Mouse (Mus musculus) mouse trophoblast stem cell (cell line): Measurements from ENCODE around the gene Rlim.

ENCODE experiments used
- in situ Hi-C, 2 experiments: fragments of 300-500 bp; cut with MseI, MboI; formaldehyde crosslinking; loops; 2 replicates in 1 of 2; 3 replicates in 1 of 2; pipeline ENCODE4 v1.15.1; 2025

The Rlim gene

GRCm38 (mm10) chrX:103981169-103981689 lies at the start of gene Rlim:
Rlim (minus strand) TSS chrX:103981284.
- in situ Hi-C loops = loop anchor here in 1 of 2 experiments (25.0 kb wide), 1 partner anchor 494 kb away; no protein-coding TSS in a partner anchor

- in situ Hi-C loops = no loop called here
These were observed 36.1 kb upstream of the Rlim start for GRCm38 (mm10) chrX:104017196-104017595.

- in situ Hi-C loops = no loop called here
These were observed 34.0 kb upstream of the Rlim start for GRCm38 (mm10) chrX:104015048-104015447.

GRCm38 (mm10) chrX:104013318-104013811 lies 32.3 kb upstream of the Rlim start:
- in situ Hi-C loops = no loop called here

- in situ Hi-C loops = loop anchor here in 1 of 2 experiments (25.0 kb wide), 1 partner anchor 507 kb away; no protein-coding TSS in a partner anchor
These were observed 13.7 kb upstream of the Rlim start for GRCm38 (mm10) chrX:103994741-103995140.

- in situ Hi-C loops = loop anchor here in 1 of 2 experiments (25.0 kb wide), 1 partner anchor 507 kb away; no protein-coding TSS in a partner anchor
These were observed 12.8 kb upstream of the Rlim start for GRCm38 (mm10) chrX:103993864-103994263.

DNA sequence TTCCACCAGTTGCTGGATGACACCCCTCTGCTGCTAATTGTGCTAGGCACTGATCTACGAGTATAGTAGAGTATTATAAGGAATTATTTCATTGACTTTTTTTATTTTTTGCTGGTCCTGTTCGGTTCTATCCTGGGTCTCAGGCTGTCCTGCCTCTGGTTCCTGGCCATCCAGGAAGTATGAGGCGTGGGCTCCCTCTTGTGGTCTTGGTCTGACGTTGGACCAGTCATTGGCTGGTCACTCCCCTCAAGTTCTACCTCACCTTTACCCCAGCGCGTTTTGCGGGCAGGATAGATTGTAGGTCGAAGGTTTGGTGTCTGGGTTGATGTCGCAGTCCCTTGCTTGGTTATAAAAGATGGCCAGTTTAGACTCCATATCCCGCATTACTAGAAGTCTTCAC lies 10.6 kb upstream of the Rlim start:
- in situ Hi-C loops = loop anchor here in 1 of 2 experiments (25.0 kb wide), 1 partner anchor 504 kb away; no protein-coding TSS in a partner anchor

DNA sequence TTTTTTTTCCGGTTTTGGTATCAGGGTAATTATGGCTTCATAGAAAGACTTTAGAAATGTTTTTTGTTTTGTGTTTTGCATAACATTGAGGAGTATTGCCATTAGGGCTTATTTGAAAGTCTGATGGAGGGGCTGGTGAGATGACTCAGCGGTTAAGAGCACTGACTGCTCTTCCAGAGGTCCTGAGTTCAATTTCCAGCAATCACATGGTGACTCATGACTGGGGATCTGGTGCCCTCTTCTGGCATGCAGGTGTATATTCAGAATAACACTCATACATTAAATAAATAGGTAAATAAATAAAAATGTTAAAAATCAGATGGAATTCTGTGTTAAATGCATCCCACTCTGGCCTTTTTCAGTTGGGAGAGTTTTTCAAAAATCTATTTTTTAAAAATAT lies 9.3 kb upstream of the Rlim start:
- in situ Hi-C loops = loop anchor here in 1 of 2 experiments (25.0 kb wide), 1 partner anchor 503 kb away; no protein-coding TSS in a partner anchor

DNA sequence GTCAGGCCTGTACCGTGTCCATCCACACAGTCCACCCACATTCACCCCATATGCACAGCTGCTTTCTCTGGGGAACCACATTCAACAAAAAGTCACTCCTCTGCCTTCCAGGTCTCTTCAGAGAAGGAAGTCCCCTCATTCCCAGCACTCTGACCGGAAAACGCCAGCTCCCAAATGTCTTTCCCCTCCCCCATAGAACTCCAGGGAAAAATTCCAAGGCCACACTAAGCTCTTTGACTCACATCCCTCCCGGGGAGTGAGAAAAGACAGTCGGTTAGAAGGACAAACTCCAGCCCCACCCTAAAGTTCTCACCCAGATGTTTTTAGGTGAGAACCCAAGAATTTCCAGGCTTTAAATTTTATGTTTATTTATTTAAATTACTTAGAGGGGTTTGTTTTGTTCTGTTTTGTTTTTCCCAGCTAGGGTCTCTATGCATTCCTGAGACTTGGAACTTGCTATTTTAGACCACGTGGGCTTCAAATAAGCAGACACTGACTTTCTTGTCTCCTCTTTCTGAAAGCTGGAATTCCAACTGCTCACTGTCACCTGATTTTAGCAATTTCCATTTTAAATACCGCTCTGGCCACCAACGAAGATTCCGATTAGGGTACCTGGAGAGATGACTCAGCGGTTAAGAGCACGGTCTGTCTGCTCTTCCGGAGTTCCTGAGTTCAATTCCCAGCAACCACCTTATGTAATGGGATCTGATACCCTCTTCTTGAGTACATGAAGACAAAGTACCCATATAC lies 6.3 kb upstream of the Rlim start:
- in situ Hi-C loops = loop anchor here in 1 of 2 experiments (25.0 kb wide), 1 partner anchor 500 kb away; no protein-coding TSS in a partner anchor

- in situ Hi-C loops = loop anchor here in 1 of 2 experiments (25.0 kb wide), 1 partner anchor 499 kb away; no protein-coding TSS in a partner anchor
These were observed 5.1 kb upstream of the Rlim start for GRCm38 (mm10) chrX:103986159-103986558.

DNA sequence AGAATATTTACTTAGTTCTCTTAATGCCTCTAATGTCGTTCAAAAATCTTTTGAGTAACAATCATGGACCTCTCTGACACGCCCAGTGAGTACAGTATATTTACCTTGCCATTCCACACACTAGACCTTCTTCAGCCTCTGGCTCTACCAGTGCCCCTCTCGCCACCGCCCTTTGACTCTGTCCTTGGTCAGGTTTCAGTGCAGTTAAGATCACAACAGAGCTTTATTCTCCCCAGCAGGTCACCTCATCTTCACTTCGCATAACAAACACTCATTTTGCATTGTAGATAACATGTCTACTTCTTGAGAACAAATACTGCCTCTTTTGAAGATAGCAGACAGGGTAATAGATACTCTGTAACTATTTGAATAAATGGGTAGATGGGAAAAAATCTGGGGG lies 3.9 kb upstream of the Rlim start:
- in situ Hi-C loops = loop anchor here in 1 of 2 experiments (25.0 kb wide), 1 partner anchor 498 kb away; no protein-coding TSS in a partner anchor

DNA sequence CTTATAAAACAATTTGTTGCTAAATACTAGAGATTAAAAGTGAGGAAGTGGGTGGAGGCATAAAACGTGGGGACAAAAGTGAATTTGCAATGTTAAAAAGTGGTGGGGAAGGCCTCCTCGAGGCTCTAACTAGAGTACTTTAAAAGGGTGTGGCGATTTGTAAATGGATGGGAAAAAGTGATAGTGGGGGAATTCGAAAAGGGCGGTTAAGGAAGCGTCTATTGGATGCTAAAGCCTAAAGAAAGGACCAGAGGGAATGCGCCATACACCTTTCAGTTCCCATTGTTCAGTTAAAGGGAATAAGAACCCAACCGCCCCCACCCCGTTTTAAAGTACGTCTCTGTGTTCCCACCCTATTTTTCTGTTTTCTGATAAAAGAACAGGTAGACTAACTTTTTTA lies 722 bp upstream of the Rlim start:
- in situ Hi-C loops = loop anchor here in 1 of 2 experiments (25.0 kb wide), 1 partner anchor 495 kb away; no protein-coding TSS in a partner anchor

DNA sequence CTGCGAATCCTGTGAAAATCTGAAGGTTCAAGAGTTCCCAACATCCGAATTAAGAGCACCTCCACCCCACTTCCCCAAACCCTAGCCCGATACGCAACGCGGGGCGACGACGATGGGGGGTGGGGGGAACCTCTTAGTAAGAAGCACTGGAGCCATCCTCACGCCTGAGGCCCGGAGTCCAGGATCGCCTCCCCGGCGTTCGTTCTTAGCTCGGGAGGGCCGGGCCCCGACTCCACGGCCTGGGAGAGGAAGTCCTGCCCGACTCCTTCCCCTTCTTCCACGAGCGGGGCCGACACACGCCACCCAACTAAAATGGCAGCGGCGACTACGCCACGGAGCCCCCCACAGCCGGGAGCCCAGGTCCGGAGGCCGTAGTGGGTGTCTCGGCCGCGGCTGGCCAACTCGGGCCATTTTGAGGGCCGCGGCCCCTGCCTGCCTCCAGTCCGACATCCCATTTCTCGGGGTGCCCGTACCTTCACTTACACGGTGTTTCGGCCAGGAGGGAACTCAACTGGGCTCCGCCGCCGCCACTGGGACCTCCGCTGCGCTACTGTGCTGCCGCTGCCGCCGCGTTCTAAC lies 405 bp downstream of the Rlim start:
- in situ Hi-C loops = loop anchor here in 1 of 2 experiments (25.0 kb wide), 1 partner anchor 493 kb away; no protein-coding TSS in a partner anchor

DNA sequence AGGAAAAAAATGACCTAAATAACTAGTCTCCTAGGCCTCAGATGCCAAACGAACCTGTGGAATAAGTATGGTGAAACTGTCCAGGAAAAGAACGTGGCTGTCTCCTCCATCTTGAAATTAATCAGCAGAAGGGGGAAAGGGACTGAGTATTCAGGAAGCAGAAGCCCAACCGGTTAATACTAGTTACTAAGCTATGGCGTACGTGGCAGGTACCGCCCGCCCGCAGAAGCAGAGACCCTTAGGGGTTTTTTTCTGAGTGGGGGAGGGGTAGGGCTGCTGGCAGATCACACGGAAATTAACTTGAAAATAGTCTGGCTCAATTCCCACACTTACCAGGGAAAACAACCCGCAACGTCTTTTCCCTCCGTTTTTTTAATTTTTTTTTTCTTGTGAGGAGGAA lies 1.0 kb downstream of the Rlim start:
- in situ Hi-C loops = loop anchor here in 1 of 2 experiments (25.0 kb wide), 1 partner anchor 493 kb away; no protein-coding TSS in a partner anchor

GRCm38 (mm10) chrX:103939701-103940100 lies 41.4 kb downstream of the Rlim start:
- in situ Hi-C loops = no loop called here

GRCm38 (mm10) chrX:103937333-103937732 lies 43.8 kb downstream of the Rlim start:
- in situ Hi-C loops = no loop called here

DNA sequence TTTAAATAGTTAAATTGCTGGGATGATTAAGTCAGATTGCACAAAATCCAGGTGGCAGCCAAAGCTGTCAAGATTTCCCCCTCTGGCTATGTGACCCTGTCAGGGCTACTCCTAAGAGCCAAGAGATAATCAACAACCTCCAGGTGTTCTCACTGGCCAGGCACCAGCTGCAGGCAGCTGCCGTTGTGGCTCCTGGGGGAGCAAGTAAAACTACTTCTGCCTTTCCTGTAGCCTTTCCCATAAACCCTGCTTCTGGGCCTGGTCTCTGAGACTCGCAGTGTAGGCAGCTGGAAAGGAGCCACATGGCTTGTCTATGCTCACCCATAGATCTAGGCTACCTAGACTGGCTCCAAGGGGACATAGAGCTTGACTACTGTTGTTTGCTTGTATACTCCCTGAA lies 58.6 kb downstream of the Rlim start:
- in situ Hi-C loops = no loop called here

DNA sequence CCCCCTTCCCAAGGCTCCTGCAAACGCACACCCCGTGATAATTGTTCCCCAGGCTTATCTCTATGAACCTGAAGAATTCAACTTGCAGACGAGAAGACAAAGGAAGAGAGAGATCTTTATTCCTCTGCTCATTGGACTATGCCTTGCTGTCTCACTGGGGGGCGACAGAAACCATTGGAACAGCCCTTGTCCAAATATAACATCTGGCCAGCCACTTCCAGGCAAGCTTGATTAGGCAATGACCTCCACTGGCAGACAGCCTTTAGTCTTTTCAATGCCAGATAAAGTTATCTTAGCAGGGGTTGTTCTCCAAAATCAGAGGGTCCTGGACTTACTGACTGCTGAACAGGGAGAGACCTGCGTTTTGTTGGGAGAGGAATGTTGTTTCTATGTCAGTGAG lies 62.1 kb downstream of the Rlim start:
- in situ Hi-C loops = no loop called here

- in situ Hi-C loops = no loop called here
These were observed 66.3 kb downstream of the Rlim start for GRCm38 (mm10) chrX:103914790-103915189.
